Mouse (Mus musculus): ENCODE results near the gene Arsb. TPM values are rescaled to one million over a fixed set of nuclear protein-coding genes. Genes with fewer than 3 reads are reported as not detected.
"Not testable (repeated sequence)": the region's sequence is repeated elsewhere in the genome, so short reads cannot be mapped to it uniquely, and the experiment has no call there.

Gene Arsb
- total and polyA plus RNA-seq, 2 experiments from 2014 or later: 13.6 to 16.3 TPM

DNA sequence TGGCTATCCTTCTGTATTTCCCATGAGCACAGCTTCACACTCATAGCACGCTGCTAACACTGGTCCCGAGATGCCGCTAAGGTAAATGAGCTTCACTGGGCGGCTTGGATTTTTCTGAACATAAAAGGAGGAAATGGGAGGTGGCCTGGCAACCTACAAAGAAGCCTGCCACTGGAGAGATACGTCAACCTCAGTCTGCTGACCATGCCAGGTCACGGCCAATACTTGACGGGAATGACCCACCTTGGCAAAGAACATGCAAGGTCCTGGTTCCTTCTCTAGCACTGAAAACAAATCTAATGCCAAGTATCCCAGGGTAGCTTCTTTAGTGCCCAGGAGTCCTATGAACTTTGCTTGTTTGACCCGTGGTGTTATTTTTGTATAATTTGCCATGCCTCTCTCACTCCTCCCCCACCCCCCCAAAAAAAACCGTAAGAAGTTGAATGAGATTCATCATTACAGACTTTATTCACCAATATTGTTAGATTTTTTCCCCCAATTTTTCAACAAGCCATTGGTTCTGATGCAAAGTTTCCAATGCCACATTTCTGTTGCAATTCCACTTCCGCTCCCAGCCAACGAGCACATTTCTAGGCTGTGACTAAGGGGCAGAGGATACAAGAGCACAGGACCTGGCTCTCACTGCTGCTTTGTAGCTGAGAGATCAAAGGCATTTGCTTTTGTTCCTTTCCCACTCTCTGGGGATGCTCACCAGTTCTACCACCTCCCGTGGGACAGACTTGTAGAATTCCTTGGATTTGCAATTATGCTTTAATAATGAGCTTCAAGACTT lies 207.5 kb downstream of the Arsb start:
- ATAC-seq: no peak
- Histone ChIP-seq H3K9ac (no peak overlapping the region), H3K4me3 (ENCODE audit: low read depth, low read length) (no peak overlapping the region), H3K4me2 (ENCODE audit: low read depth) (no peak overlapping the region), H3K27me3 (ENCODE audit: insufficient read depth, low read length) (no peaks in the 10 kb centered on the region), H3K4me1 (ENCODE audit: insufficient read depth) (no peaks in the 10 kb centered on the region), H3K27ac (ENCODE audit: low read depth, low read length) (no peak overlapping the region), H3K9me3 (ENCODE audit: low read length) (no peaks in the 10 kb centered on the region), H3K36me3 (ENCODE audit: insufficient read depth) (no peaks in the 10 kb centered on the region)
- DNase-seq: no peak
- 72% methylated on average over 12 of the region's 12 CpGs for WGBS
- TF ChIP-seq CTCF (IDR thresholded peaks at IDR 0.05; ENCODE audit: low read depth): no peak

DNA sequence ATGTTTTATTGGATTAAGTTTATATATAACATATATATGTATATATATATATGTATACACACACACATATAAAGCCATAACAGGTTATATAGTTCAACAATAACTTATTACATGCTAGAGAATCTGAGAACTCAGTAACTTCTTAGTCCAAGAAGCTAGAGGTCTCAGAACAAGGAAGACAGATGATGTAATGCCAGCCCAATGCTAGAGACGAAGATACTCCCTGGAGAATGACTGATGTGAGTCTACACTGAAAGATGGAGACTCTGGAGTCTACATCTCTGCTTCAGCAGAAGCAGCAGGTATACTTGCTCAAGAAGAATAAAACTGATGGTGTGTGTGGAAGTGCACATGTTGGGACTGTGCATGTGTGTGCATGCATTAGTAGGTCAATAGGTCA lies 208.3 kb downstream of the Arsb start:
- Histone ChIP-seq H3K9ac (no peak overlapping the region), H3K27me3 (ENCODE audit: insufficient read depth, low read length) (no peaks in the 10 kb centered on the region), H3K4me2 (ENCODE audit: low read depth) (no peak overlapping the region), H3K36me3 (ENCODE audit: insufficient read depth) (no peaks in the 10 kb centered on the region), H3K4me1 (ENCODE audit: insufficient read depth) (no peaks in the 10 kb centered on the region), H3K9me3 (ENCODE audit: low read length) (no peaks in the 10 kb centered on the region), H3K4me3 (ENCODE audit: low read depth, low read length) (no peak overlapping the region), H3K27ac (ENCODE audit: low read depth, low read length) (no peak overlapping the region)
- WGBS: 83% methylated on average over 1 of the region's 1 CpGs
- no peak for TF ChIP-seq CTCF (IDR thresholded peaks at IDR 0.05; ENCODE audit: low read depth)
- DNase-seq (no peak), ATAC-seq (no peak)

DNA sequence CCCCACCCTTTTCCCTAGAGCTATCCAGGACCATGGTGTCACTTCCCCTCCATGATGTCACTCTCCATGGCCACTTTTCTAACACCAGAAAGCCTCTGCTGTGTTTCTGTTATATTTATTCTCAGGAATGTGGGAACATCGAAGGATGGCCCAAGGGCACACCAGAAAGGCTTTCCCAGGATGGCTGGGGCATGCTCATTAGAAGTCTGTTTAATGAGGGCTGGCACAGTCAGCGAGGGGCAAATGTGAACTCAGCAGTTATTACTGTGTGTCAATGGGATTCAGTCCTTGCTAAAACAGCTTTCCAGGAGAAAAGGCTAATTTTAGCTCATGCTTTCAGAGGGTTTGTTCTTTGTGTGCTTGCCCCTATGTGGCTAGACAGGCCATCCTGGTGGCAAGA lies 213.1 kb downstream of the Arsb start:
- Histone ChIP-seq H3K27ac (ENCODE audit: low read depth, low read length) (no peak overlapping the region), H3K4me2 (ENCODE audit: low read depth) (no peak overlapping the region), H3K4me3 (ENCODE audit: low read depth, low read length) (no peak overlapping the region), H3K9ac (no peak overlapping the region), H3K9me3 (ENCODE audit: low read length) (no peaks in the 10 kb centered on the region), H3K27me3 (ENCODE audit: insufficient read depth, low read length) (no peaks in the 10 kb centered on the region), H3K36me3 (ENCODE audit: insufficient read depth) (no peaks in the 10 kb centered on the region), H3K4me1 (ENCODE audit: insufficient read depth) (no peaks in the 10 kb centered on the region)
- no peak for ATAC-seq
- no peak for TF ChIP-seq CTCF (IDR thresholded peaks at IDR 0.05; ENCODE audit: low read depth)
- 30% methylated on average over 2 of the region's 2 CpGs for WGBS
- DNase-seq: no peak

DNA sequence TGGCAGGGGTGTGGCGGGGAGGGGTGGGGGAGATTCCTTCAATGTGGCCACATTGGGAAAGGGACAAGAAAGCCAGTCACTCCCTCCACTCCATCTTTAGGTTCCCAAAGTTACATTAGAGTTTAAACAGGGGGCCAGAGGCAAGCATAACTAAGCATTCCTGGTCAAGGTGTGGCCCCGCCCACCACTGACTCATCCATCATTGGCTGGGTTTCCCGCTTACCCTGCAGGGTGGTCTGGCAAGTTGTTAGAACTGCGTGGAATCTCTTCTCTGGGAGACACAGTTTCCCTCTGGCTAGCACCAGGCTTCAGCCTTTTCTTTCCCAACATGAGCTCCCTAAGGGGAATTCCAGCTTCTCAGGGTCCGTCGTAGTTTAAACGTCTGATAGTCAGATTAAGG lies 213.8 kb downstream of the Arsb start:
- H3K4me2 ChIP-seq (ENCODE audit: low read depth): no peak overlapping the region
- no peak overlapping the region for H3K9ac ChIP-seq
- no peaks in the 10 kb centered on the region for H3K27me3 ChIP-seq (ENCODE audit: insufficient read depth, low read length)
- no peaks in the 10 kb centered on the region for H3K4me1 ChIP-seq (ENCODE audit: insufficient read depth)
- H3K27ac ChIP-seq (ENCODE audit: low read depth, low read length): no peak overlapping the region
- no peak for ATAC-seq
- no peaks in the 10 kb centered on the region for H3K36me3 ChIP-seq (ENCODE audit: insufficient read depth)
- no peak for TF ChIP-seq CTCF (IDR thresholded peaks at IDR 0.05; ENCODE audit: low read depth)
- H3K9me3 ChIP-seq (ENCODE audit: low read length): no peaks in the 10 kb centered on the region
- WGBS: 88% methylated on average over 7 of the region's 7 CpGs
- H3K4me3 ChIP-seq (ENCODE audit: low read depth, low read length): no peak overlapping the region
- DNase-seq: no peak

DNA sequence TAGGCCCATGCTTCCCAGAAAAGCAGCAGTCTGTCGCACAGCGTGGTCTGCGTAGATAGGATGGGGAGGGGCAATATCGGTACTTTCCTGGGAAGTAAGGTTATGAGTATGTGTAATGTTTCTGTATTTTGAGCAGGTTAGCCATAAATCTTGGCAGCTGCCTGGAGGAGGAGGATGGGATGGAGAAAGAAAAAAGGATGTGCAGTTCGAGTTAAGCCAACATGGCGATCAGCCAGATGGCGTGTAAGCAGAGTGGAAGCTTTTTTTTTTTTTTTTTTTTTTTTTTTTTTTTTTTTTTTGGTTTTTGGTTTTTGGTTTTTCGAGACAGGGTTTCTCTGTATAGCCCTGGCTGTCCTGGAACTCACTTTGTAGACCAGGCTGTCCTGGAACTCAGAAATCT lies 214.3 kb downstream of the Arsb start:
- 84% methylated on average over 8 of the region's 8 CpGs for WGBS
- H3K4me1 ChIP-seq (ENCODE audit: insufficient read depth); H3K9ac ChIP-seq; H3K27me3 ChIP-seq (ENCODE audit: insufficient read depth, low read length); H3K27ac ChIP-seq (ENCODE audit: low read depth, low read length); H3K4me3 ChIP-seq (ENCODE audit: low read depth, low read length); ATAC-seq; H3K4me2 ChIP-seq (ENCODE audit: low read depth); H3K9me3 ChIP-seq (ENCODE audit: low read length); H3K36me3 ChIP-seq (ENCODE audit: insufficient read depth); DNase-seq: not testable (repeated sequence)

DNA sequence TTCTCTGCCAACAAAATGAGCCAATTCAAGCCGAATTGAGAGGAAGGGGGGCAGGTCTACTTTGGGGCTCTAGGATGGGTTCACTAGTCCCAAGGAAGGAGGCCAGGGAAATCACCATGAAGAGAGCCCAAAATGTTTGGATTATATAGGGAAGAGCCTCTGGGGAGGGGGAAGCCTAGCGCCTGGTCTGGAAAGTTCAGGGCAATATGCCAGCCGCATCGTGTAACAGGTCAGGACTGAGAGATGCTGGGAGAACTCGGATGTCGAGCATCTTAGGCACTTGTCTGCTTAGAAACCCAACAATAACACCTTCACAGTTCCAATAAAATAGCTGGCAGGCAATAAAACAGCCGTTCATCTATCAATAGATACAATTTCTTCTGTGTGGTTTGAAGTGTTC lies 216.2 kb downstream of the Arsb start:
- 62% methylated on average over 7 of the region's 7 CpGs for WGBS
- no peak for TF ChIP-seq CTCF (IDR thresholded peaks at IDR 0.05; ENCODE audit: low read depth)
- H3K4me3 ChIP-seq (ENCODE audit: low read depth, low read length): no peak overlapping the region

DNA sequence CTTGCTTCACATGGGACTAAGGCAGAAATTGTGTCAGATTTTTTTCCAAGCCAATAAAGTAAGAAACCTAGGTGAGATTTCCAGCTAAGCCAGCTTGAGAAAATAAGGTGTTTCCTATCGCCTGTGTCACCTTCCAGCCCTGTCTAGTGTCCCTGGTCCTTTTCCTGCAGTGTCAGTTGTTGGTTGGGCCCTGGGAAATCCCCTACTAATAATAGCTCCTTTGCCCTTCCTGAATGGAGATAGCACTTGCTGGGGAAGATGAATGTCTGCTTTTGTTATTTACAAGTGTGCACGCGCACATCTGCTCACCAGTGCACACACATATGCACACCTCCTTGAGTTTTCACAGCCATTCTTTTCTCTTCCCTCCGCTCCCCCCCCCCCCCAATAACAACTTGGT lies 217.8 kb downstream of the Arsb start:
- no peaks in the 10 kb centered on the region for H3K4me1 ChIP-seq (ENCODE audit: insufficient read depth)
- H3K4me3 ChIP-seq (ENCODE audit: low read depth, low read length): no peak overlapping the region
- H3K9me3 ChIP-seq (ENCODE audit: low read length): no peaks in the 10 kb centered on the region
- ATAC-seq (no peak), DNase-seq (no peak)
- H3K4me2 ChIP-seq (ENCODE audit: low read depth): no peak overlapping the region
- no peaks in the 10 kb centered on the region for H3K27me3 ChIP-seq (ENCODE audit: insufficient read depth, low read length)
- TF ChIP-seq CTCF (IDR thresholded peaks at IDR 0.05; ENCODE audit: low read depth): no peak
- no peak overlapping the region for H3K9ac ChIP-seq
- 74% methylated on average over 3 of the region's 4 CpGs for WGBS
- no peak overlapping the region for H3K27ac ChIP-seq (ENCODE audit: low read depth, low read length)
- no peaks in the 10 kb centered on the region for H3K36me3 ChIP-seq (ENCODE audit: insufficient read depth)

More for the DNA sequence above, 216.2 kb downstream of the Arsb start:
- Histone ChIP-seq H3K9ac (no peak overlapping the region), H3K4me2 (ENCODE audit: low read depth) (no peak overlapping the region), H3K4me1 (ENCODE audit: insufficient read depth) (no peaks in the 10 kb centered on the region), H3K9me3 (ENCODE audit: low read length) (no peaks in the 10 kb centered on the region), H3K27me3 (ENCODE audit: insufficient read depth, low read length) (no peaks in the 10 kb centered on the region), H3K36me3 (ENCODE audit: insufficient read depth) (no peaks in the 10 kb centered on the region), H3K27ac (ENCODE audit: low read depth, low read length) (no peak overlapping the region)
- no peak for ATAC-seq
- no peak for DNase-seq

All from forebrain, postnatal 0 days (tissue).